Mouse (Mus musculus) kidney, embryonic 16.5 days (tissue): ENCODE data around the gene Rhbdf1. TPM values are rescaled to one million over a fixed set of nuclear protein-coding genes. Genes with fewer than 3 reads are reported as not detected.

Experiments
- ATAC-seq: fragments of 200-750 bp; cut with Nextera tagmentation; 2 replicates; pipeline ENCODE4 v1.8.0; 2017; ENCODE audit warnings: moderate TSS enrichment; ENCODE audit not compliant: low FRiP score, low TSS enrichment
- H3K27ac ChIP-seq: fragments of 300-500 bp; sonication (generic); 2 replicates; pipeline ENCODE4 v1.5.1; 2014; ENCODE audit warnings: low read length
- H3K27me3 ChIP-seq: fragments of 300-500 bp; sonication (generic); 2 replicates; pipeline ENCODE4 v1.6.1; 2014; ENCODE audit warnings: low read length, control low read depth, mixed read lengths; ENCODE audit not compliant: insufficient read depth
- H3K36me3 ChIP-seq: fragments of 300-500 bp; sonication (generic); 2 replicates; pipeline ENCODE4 v1.6.1; 2014; ENCODE audit warnings: low read length, control low read depth, mixed read lengths; ENCODE audit not compliant: insufficient read depth
- H3K4me1 ChIP-seq: fragments of 300-500 bp; sonication (generic); 2 replicates; pipeline ENCODE4 v1.6.1; 2014; ENCODE audit warnings: low read length, control low read depth, mixed read lengths; ENCODE audit not compliant: insufficient read depth
- H3K4me2 ChIP-seq: fragments of 300-500 bp; sonication (generic); replicated peaks from 2 replicates; pipeline ENCODE4 v1.6.1; 2014; ENCODE audit warnings: low read depth, low read length
- H3K4me3 ChIP-seq: fragments of 300-500 bp; sonication (generic); 2 replicates; pipeline ENCODE4 v1.5.1; 2014; ENCODE audit warnings: mild to moderate bottlenecking, low read length
- H3K9ac ChIP-seq: fragments of 300-500 bp; sonication (generic); replicated peaks from 2 replicates; pipeline ENCODE4 v1.6.1; 2014; ENCODE audit warnings: low read length
- H3K9me3 ChIP-seq: fragments of 300-500 bp; sonication (generic); 2 replicates; pipeline ENCODE4 v1.6.1; 2016; ENCODE audit warnings: low read length, control low read depth
- WGBS: fragments of 180-500 bp; shearing (Covaris S2); extraction: QIAGEN DNeasy Blood & Tissue Kit; methylation state at CpG from one replicate; pipeline ENCODE4 v1.1.7; 2014; 5-methylcytosine and 5-hydroxymethylcytosine counted together
- polyA plus RNA-seq: library from polyadenylated mRNA; unstranded; fragments of >200 nt; fragmentation: Nextera tagmentation; extraction: Ambion mirVana; gene quantifications from 2 replicates; pipeline ENCODE4 v1.2.1, GENCODE M21; 2015

Rhbdf1 gene
- polyA plus RNA-seq, result 61.9 and 62.1 TPM in 2 replicates

DNA sequence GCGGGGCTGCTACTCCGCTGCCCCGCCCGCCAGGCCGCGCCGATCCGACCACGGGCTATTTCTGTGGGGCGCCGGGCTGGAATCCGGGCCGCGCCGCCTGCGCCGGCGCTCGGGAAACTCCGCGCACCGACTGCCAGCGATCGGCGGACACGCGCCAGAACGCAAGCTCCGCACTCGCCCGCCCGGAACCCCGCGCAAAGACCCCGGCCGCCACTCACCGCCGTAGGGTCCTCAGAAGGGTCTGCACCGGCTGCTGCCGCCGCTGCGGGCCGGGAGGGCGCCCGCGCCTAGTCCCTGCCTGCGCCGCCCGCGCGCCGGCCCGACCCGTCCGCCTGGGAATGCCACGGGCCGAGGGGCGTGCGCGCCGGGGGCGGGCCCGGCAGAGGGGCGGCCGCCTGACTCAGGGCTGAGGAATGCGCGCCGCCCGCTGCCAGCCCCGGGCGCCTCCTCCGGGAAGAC lies at the start of gene Rhbdf1:
Gene Rhbdf1, minus strand, starts transcription at position 350 of the 459 bp plus-strand sequence.
- H3K27me3 ChIP-seq, result no peaks in the 10 kb centered on the region
- H3K4me3 ChIP-seq, result peak within 1 kb of the TSS; percentile 80
- peak within 1 kb of the TSS; percentile 87 for H3K27ac ChIP-seq
- no peaks in the 10 kb centered on the region for H3K9me3 ChIP-seq
- peaks cover 5% of the 10 kb centered on the region; the same call in 1 of the 2 replicates for H3K36me3 ChIP-seq
- WGBS, result 0% methylated on average over 56 of the region's 72 CpGs
- ATAC-seq, result peak; percentile 64
- H3K4me2 ChIP-seq, result peak within 1 kb of the TSS; percentile 69
- H3K9ac ChIP-seq, result peak within 1 kb of the TSS; percentile 92
- peaks cover 57% of the 10 kb centered on the region for H3K4me1 ChIP-seq

DNA sequence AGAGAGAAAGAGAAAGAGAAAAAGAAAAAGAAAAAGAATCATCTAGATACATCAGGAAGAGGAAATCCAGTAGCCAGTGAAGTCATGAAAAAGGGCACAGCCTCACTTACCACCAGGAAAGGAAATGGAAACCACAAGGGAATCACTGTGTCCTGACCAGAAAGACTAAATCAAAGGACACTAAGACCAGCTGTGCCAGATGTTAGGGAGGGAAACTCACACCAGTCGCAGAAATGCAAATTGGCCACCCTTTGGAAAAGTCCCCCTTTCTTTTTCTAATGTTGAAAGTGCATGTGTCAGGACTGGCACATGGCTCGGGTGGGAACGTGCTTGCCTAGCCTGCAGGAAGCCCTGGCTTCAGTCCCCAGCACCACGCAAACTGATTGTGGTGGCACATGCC lies 49.1 kb upstream of the Rhbdf1 start:
- WGBS, result 51% methylated on average over 4 of the region's 4 CpGs

DNA sequence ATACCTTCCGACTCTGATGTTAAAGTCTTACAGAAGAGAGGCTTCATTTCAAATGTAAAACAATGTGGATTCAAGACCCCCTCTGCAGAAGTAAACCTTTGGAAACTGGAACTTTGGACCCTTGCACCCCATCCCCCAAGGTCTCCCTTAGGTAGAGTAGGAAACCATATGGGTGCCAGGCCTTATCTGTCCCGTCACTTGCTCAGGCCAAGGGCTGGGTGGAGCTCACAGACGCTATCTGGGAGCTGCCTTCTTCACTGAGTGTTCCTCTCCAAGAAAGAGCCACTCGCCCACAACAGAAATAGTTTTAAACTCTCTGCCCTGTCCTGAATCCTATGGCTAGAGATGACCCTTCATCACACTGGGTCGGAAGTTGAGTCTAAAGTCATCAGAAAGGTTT lies 46.9 kb upstream of the Rhbdf1 start:
- 87% methylated on average over 5 of the region's 5 CpGs for WGBS
- Histone ChIP-seq H3K4me2 (no peak overlapping the region), H3K9ac (no peak overlapping the region), H3K27ac (no peak overlapping the region), H3K27me3 (peaks cover 3% of the 10 kb centered on the region; the same call in 1 of the 2 replicates), H3K4me1 (peaks cover 15% of the 10 kb centered on the region), H3K9me3 (no peaks in the 10 kb centered on the region), H3K4me3 (no peak overlapping the region), H3K36me3 (no peaks in the 10 kb centered on the region)
- ATAC-seq, result no peak

More for the DNA sequence above, 49.1 kb upstream of the Rhbdf1 start:
- Histone ChIP-seq H3K4me1 (peaks cover 9% of the 10 kb centered on the region), H3K4me2 (no peak overlapping the region), H3K36me3 (no peaks in the 10 kb centered on the region), H3K4me3 (no peak overlapping the region), H3K27ac (no peak overlapping the region), H3K9ac (no peak overlapping the region), H3K27me3 (peaks cover 3% of the 10 kb centered on the region; the same call in 1 of the 2 replicates), H3K9me3 (no peaks in the 10 kb centered on the region)
- ATAC-seq, result no peak

DNA sequence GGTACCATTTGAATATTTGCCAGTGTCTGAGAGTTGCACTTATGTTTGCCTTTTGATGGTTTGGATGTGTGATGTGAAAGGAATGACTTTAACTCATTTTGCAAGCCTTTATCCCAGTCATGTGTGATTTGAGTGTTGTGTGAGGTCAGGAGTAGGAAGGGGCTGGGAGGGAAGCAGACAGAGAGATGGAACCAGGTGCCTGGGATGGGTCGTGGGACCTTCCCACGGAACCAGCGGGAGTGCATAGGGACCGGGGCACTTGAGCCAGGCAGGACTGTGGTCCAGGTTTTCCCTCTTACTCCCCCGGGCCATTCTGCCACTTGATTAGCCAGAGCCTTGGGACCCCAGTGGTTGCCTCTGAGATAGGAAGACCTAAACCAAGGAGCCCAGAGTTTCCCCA lies 45.9 kb upstream of the Rhbdf1 start:
- peak; percentile 33 for ATAC-seq
- peak overlapping the region; percentile 87 for H3K4me3 ChIP-seq
- WGBS, result 19% methylated on average over 5 of the region's 5 CpGs

DNA sequence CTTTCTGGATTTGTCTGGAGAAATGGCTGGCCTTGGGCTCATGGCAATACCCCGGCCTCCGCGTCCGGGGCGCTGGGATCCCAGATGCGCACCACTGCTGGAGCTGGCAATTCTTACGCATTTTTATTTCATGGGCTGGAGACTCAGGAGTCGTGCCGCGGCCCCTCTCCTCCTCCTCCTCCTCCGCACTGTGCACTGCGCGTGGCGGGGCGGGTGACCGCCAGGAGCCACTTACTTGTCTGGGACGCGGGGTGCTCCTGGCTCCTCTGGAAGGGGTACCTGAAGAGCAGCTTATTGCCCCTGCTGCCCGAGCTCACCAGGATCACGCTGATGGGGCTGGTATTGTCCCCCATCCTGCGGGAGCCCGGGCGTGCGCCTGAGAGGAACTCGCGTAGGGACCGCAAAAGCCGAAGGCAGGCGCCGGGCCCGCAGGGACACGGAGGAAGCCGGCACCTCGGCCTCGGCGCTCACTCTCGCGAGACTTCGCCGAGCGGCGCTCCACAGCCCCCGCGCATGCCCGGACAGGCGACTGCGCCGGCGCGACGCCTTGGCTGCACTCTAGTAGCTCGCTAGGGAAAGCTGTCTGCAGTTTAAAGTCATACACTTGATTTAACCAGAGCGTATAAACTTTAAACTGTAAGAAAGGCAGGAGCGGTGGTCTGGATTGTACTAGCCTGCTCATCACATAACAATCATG lies 45.2 kb upstream of the Rhbdf1 start, which contains the start of gene Nprl3:
Gene Nprl3, minus strand, starts transcription at position 520 of the 697 bp plus-strand sequence.
- Histone ChIP-seq H3K4me2 (peak within 1 kb of the TSS; percentile 72), H3K36me3 (no peaks in the 10 kb centered on the region), H3K27me3 (peaks cover 3% of the 10 kb centered on the region; the same call in 1 of the 2 replicates), H3K27ac (peak within 1 kb of the TSS; percentile 96), H3K4me1 (peaks cover 15% of the 10 kb centered on the region), H3K9me3 (no peaks in the 10 kb centered on the region), H3K9ac (peak within 1 kb of the TSS; percentile 94), H3K4me3 (peak within 1 kb of the TSS; percentile 87)
- under 1% methylated on average over 54 of the region's 54 CpGs for WGBS
- ATAC-seq, result peak; percentile 99

More for the DNA sequence above, 45.9 kb upstream of the Rhbdf1 start:
- H3K27ac ChIP-seq, result peak overlapping the region; percentile 60; the same call in 1 of the 2 replicates
- H3K9ac ChIP-seq, result peak overlapping the region; percentile 94
- peaks cover 15% of the 10 kb centered on the region for H3K4me1 ChIP-seq
- no peaks in the 10 kb centered on the region for H3K9me3 ChIP-seq
- H3K27me3 ChIP-seq, result peaks cover 3% of the 10 kb centered on the region; the same call in 1 of the 2 replicates
- no peaks in the 10 kb centered on the region for H3K36me3 ChIP-seq
- H3K4me2 ChIP-seq, result peak overlapping the region; percentile 72

DNA sequence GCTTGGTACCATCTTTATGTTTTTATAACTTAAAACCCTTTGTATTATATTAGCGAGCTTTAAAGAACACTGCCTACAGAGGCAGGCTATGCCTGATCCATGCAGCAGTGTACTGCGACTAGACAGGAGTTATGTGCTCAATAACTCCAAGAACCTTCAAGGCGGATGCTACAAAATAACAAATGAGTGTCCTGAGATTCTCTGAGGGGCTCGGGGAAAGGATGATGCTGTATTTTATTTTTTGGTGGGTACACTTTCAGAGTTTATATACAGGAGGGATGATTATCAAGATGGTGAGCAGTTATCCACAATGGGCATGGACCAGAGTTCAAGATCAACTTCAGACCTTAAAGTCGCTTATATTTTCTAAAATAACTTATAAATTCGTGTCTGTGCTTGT lies 44.7 kb upstream of the Rhbdf1 start:
- H3K4me1 ChIP-seq, result peaks cover 15% of the 10 kb centered on the region
- H3K9ac ChIP-seq, result peak overlapping the region; percentile 94
- ATAC-seq, result no peak
- H3K27me3 ChIP-seq, result peaks cover 3% of the 10 kb centered on the region; the same call in 1 of the 2 replicates
- H3K4me2 ChIP-seq, result peak overlapping the region; percentile 72
- peak overlapping the region; percentile 96 for H3K27ac ChIP-seq
- H3K36me3 ChIP-seq, result no peaks in the 10 kb centered on the region
- WGBS, result 22% methylated on average over 6 of the region's 6 CpGs
- peak overlapping the region; percentile 87 for H3K4me3 ChIP-seq
- H3K9me3 ChIP-seq, result no peaks in the 10 kb centered on the region

DNA sequence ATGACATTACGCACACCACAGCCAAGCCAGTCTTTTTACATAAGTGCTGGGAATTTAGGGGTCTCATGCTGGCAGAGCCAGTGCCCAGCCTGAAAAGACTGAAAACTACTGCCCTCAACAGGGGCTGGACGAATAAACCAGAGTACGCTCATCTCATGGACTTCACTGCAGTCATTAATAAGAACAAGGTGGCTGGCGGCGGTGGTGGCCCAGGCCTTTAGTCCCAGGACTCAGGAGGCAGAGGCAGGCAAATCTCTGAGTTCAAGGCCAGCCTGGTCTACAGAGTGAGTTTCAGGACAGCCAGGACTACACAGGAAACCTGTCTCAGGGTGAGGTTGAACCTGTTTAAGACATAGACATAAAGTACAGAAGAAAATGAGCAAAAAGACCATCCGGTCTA lies 44.1 kb upstream of the Rhbdf1 start:
- H3K9ac ChIP-seq, result 0 out of 2 replicates have a peak overlapping the region, but pooled peaks have one; percentile 18
- no peak overlapping the region for H3K4me2 ChIP-seq
- no peaks in the 10 kb centered on the region for H3K27me3 ChIP-seq
- ATAC-seq, result no peak
- no peak overlapping the region for H3K27ac ChIP-seq
- H3K4me3 ChIP-seq, result no peak overlapping the region
- 91% methylated on average over 6 of the region's 6 CpGs for WGBS
- H3K9me3 ChIP-seq, result no peaks in the 10 kb centered on the region
- H3K4me1 ChIP-seq, result peaks cover 15% of the 10 kb centered on the region
- H3K36me3 ChIP-seq, result no peaks in the 10 kb centered on the region

DNA sequence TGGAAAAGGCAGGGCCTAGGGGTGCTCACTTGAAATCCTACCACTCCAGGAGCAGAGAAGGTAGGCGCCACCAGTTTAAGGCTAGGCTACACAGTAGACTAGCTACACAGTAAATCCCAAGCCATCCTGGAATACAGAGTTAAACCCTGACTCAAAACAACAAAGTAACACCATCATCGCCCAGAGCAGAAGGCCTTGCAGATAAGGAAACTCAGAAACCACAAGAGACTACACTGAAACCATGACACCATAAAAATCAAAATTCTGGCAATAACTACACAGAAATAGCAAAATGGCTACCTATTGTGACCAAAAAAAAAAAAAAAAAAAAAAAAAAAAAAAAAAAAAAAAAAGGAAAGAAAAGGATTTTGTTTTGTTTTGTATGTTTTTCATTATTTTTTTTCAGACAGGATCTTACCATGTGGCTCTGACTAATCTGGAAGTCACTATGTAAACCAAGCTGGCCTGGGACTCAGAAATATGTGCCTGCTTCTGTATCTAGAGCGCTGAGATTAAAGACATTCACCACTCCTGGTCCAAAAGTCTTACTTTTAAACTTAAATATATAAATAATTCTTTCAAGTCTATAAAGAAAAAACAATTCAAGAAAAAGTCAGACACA lies 43.1 kb upstream of the Rhbdf1 start:
- H3K9me3 ChIP-seq, result no peaks in the 10 kb centered on the region

DNA sequence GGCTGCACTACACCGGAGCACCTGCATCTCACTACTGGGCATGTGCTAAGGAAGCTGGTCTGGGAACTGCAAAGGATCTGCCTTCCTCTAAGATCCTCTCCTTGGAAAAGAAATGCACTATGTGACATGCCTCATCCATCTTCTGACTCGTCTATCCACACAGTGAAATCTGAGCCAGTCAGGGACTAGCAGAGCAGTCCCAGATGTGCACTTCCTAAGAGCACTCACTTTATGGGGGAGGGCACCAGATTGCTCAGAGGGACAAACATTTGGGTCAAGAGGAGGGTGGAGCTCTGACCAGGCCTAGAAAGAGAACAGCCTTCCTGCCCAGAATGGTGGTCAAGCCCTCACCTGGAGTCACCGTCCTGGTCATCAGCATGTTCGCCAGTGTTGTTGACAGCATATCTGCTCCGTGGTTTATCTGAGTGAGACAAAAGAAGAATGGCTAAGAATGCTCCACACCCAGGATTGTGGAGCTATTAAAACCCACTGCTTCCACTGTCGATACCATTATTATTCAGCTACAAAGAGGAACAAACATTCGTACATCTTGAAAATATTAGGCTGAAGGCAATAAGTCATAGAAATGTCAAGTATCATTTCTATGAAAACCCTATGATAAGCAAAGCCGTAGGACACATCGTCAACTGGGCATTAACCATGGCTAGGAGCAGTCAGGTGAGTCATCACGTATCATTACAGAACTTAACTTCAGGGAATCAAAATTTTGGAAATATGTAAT lies 40.7 kb upstream of the Rhbdf1 start:
- H3K27me3 ChIP-seq, result no peaks in the 10 kb centered on the region
- H3K36me3 ChIP-seq, result no peaks in the 10 kb centered on the region
- no peak overlapping the region for H3K9ac ChIP-seq
- peaks cover 11% of the 10 kb centered on the region for H3K4me1 ChIP-seq
- no peak overlapping the region for H3K4me2 ChIP-seq
- H3K9me3 ChIP-seq, result no peaks in the 10 kb centered on the region
- WGBS, result 62% methylated on average over 10 of the region's 10 CpGs
- no peak overlapping the region for H3K4me3 ChIP-seq
- no peak overlapping the region for H3K27ac ChIP-seq
- ATAC-seq, result peak; percentile 59

More for the DNA sequence above, 43.1 kb upstream of the Rhbdf1 start:
- H3K4me1 ChIP-seq, result peaks cover 15% of the 10 kb centered on the region
- no peak overlapping the region for H3K27ac ChIP-seq
- H3K4me3 ChIP-seq, result no peak overlapping the region
- no peak for ATAC-seq
- no peaks in the 10 kb centered on the region for H3K27me3 ChIP-seq
- H3K4me2 ChIP-seq, result no peak overlapping the region
- no peaks in the 10 kb centered on the region for H3K36me3 ChIP-seq
- WGBS, result 95% methylated on average over 3 of the region's 3 CpGs
- H3K9ac ChIP-seq, result no peak overlapping the region
